Comparison of ENCODE assay signal across 8 mouse cellular contexts in the genomic region with DNA sequence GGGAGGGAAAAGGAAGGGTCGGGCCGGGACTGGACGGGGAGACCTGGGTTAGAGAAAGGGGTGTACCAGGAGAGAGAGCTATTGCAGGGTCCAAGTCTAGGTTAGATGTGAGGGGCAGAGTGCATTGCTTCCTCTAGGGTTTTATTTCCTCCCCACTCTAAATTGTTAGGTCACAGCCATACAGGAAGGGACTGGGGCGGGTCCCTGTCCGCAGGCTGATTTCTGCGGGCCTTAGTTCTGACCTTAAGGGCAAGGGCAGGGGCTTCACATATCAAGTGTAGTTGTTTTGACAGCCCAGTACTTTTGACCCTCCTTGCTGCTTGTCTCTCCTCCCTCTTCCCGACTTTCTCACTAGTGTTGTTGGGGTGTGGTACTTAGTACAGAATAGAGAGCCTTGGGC. TPM values are rescaled to one million over a fixed set of nuclear protein-coding genes. Genes with fewer than 3 reads are reported as not detected.
A peak's percentile ranks its signal among the peaks of the same experiment; 100 is the strongest.
DNase-seq lines count a peak whose midpoint lies in the region; ATAC-seq lines count a peak whose summit lies in the region.

No protein-coding gene starts in this region.

- H3K9ac ChIP-seq in heart, embryonic 12.5 days = peak overlapping the region; percentile 96
- H3K9ac ChIP-seq in midbrain, embryonic 16.5 days (ENCODE audit: low read depth, low read length) = peak overlapping the region; percentile 89

- WGBS in heart, embryonic 12.5 days = under 1% methylated on average over 7 of the region's 7 CpGs
- 5% methylated on average over 7 of the region's 7 CpGs for WGBS in midbrain, embryonic 16.5 days

- peaks cover 42% of the 10 kb centered on the region for H3K4me1 ChIP-seq in heart, embryonic 12.5 days (replicated peaks)
- peaks cover 22% of the 10 kb centered on the region for H3K4me1 ChIP-seq in midbrain, embryonic 16.5 days (ENCODE audit: control insufficient read depth, insufficient read depth, low read length)

- ATAC-seq in heart, embryonic 12.5 days (ENCODE audit: insufficient number of reproducible peaks, low FRiP score) = no peak
- peak; percentile 15; the same call in 1 of the 2 replicates for ATAC-seq in midbrain, embryonic 16.5 days

- H3K36me3 ChIP-seq in heart, embryonic 12.5 days = peaks cover 33% of the 10 kb centered on the region
- H3K36me3 ChIP-seq in midbrain, embryonic 16.5 days (ENCODE audit: control insufficient read depth, insufficient read depth, low read length) = no peaks in the 10 kb centered on the region

- peak overlapping the region; percentile 90 for H3K4me3 ChIP-seq in heart, embryonic 12.5 days
- peak overlapping the region; percentile 95 for H3K4me3 ChIP-seq in midbrain, embryonic 16.5 days (ENCODE audit: low read depth, low read length)

- no peaks in the 10 kb centered on the region for H3K9me3 ChIP-seq in heart, embryonic 12.5 days (replicated peaks)
- no peaks in the 10 kb centered on the region for H3K9me3 ChIP-seq in midbrain, embryonic 16.5 days (replicated peaks; ENCODE audit: control insufficient read depth, low read length, poor library complexity, severe bottlenecking)

- intact Hi-C loops in left cerebral cortex, postnatal 14 days (cut with DNase I) = no loop called here

- DNase-seq in cerebellum, adult 9-10 months = peak; percentile 43
- no peak for DNase-seq in cerebellum, postnatal 4 days (ENCODE audit: low spot score in 2 of 2)
- DNase-seq in adipocyte (ENCODE audit: low spot score) (peak; percentile 50), liver (peak; percentile 24)
- no peak for DNase-seq in urinary bladder, adult 18-20 months (ENCODE audit: low spot score in 2 of 2)
- no peak for DNase-seq in left cerebral cortex, postnatal 14 days (ENCODE audit: low spot score in 2 of 2)

- peak overlapping the region; percentile 98 for H3K27ac ChIP-seq in heart, embryonic 12.5 days (ENCODE audit: poor library complexity, severe bottlenecking)
- H3K27ac ChIP-seq in midbrain, embryonic 16.5 days (ENCODE audit: low read length) = peak overlapping the region; percentile 93

- peak overlapping the region; percentile 86 for H3K4me2 ChIP-seq in heart, embryonic 12.5 days
- peak overlapping the region; percentile 97 for H3K4me2 ChIP-seq in midbrain, embryonic 16.5 days (ENCODE audit: low read length)

- H3K27me3 ChIP-seq in heart, embryonic 12.5 days (replicated peaks) = no peaks in the 10 kb centered on the region
- no peaks in the 10 kb centered on the region for H3K27me3 ChIP-seq in midbrain, embryonic 16.5 days (ENCODE audit: control insufficient read depth, insufficient read depth, low read depth, low read length)

RNA-seq across cellular contexts. Expression of a gene that starts 1.1 kb away (rescaled TPM):
- polyA plus RNA-seq in heart, embryonic 12.5 days (2016; fragmentation: Nextera tagmentation; extraction: Ambion mirVana) = 610 and 670 TPM in 2 replicates
- polyA plus RNA-seq in midbrain, embryonic 16.5 days (2015; fragmentation: Nextera tagmentation; extraction: Ambion mirVana) = 247 and 265 TPM in 2 replicates
- total RNA-seq in left cerebral cortex, postnatal 14 days (2021) = 100 to 1,000 TPM; 168 to 172 TPM

RNA-seq across cellular contexts. Expression of a gene that starts 3.0 kb away (rescaled TPM):
- polyA plus RNA-seq in heart, embryonic 12.5 days (2016; fragmentation: Nextera tagmentation; extraction: Ambion mirVana) = 97.4 and 120 TPM in 2 replicates
- 103 and 110 TPM in 2 replicates for polyA plus RNA-seq in midbrain, embryonic 16.5 days (2015; fragmentation: Nextera tagmentation; extraction: Ambion mirVana)
- total RNA-seq in left cerebral cortex, postnatal 14 days (2021) = 10 to 100 TPM; 14.9 to 18.8 TPM

RNA-seq across cellular contexts. Expression of a gene that starts 6.0 kb away (rescaled TPM):
- 1.0 and 1.4 TPM in 2 replicates for polyA plus RNA-seq in heart, embryonic 12.5 days (2016; fragmentation: Nextera tagmentation; extraction: Ambion mirVana)
- polyA plus RNA-seq in midbrain, embryonic 16.5 days (2015; fragmentation: Nextera tagmentation; extraction: Ambion mirVana) = 2.9 and 3.5 TPM in 2 replicates
- not detected for total RNA-seq in left cerebral cortex, postnatal 14 days (2021)

RNA-seq across cellular contexts. Expression of a gene that starts 6.5 kb away (rescaled TPM):
- 0.12 and 0.13 TPM in 2 replicates for polyA plus RNA-seq in heart, embryonic 12.5 days (2016; fragmentation: Nextera tagmentation; extraction: Ambion mirVana)
- polyA plus RNA-seq in midbrain, embryonic 16.5 days (2015; fragmentation: Nextera tagmentation; extraction: Ambion mirVana) = 1.6 and 1.7 TPM in 2 replicates
- total RNA-seq in left cerebral cortex, postnatal 14 days (2021) = under 1 TPM; 0.70 to 0.82 TPM

RNA-seq across cellular contexts. Expression of a gene that starts 23.8 kb away (rescaled TPM):
- 48.4 and 49.0 TPM in 2 replicates for polyA plus RNA-seq in heart, embryonic 12.5 days (2016; fragmentation: Nextera tagmentation; extraction: Ambion mirVana)
- 75.4 and 80.1 TPM in 2 replicates for polyA plus RNA-seq in midbrain, embryonic 16.5 days (2015; fragmentation: Nextera tagmentation; extraction: Ambion mirVana)
- 10 to 100 TPM; 40.3 to 41.8 TPM for total RNA-seq in left cerebral cortex, postnatal 14 days (2021)

Comparison
In these comparisons a context has a peak if more than half of its experiments do, and no peak if none do; other contexts are left out.
1. DNase-seq: peak in cerebellum, adult 9-10 months (single experiment), adipocyte (single experiment) and liver (single experiment); none in cerebellum, postnatal 4 days (0 of 2), urinary bladder, adult 18-20 months (0 of 2) and left cerebral cortex, postnatal 14 days (0 of 2).